Mouse (Mus musculus) stomach, postnatal 0 days (tissue): ENCODE data around the gene Nemp1. TPM values are rescaled to one million over a fixed set of nuclear protein-coding genes. Genes with fewer than 3 reads are reported as not detected.
A peak's percentile ranks its signal among the peaks of the same experiment; 100 is the strongest.

ENCODE experiments used
- ATAC-seq: fragments of 200-750 bp; cut with Nextera tagmentation; 2 replicates; pipeline ENCODE4 v1.8.0; 2017; ENCODE audit not compliant: low FRiP score, low TSS enrichment
- DNase-seq: peaks from one replicate; pipeline ENCODE4 v3.0.0-alpha.2; 2016; ENCODE audit warnings: low spot score
- H3K27ac ChIP-seq: fragments of 300-500 bp; sonication (generic); replicated peaks from 2 replicates; pipeline ENCODE4 v1.5.1; 2014; ENCODE audit warnings: mild to moderate bottlenecking, control low read depth
- H3K27me3 ChIP-seq: fragments of 300-500 bp; sonication (generic); 2 replicates; pipeline ENCODE4 v1.6.1; 2014; ENCODE audit warnings: low read length; ENCODE audit not compliant: control insufficient read depth, insufficient read depth
- H3K36me3 ChIP-seq: fragments of 300-500 bp; sonication (generic); 2 replicates; pipeline ENCODE4 v1.6.1; 2014; ENCODE audit warnings: low read length, mixed read lengths; ENCODE audit not compliant: control insufficient read depth, insufficient read depth
- H3K4me1 ChIP-seq: fragments of 300-500 bp; sonication (generic); replicated peaks from 2 replicates; pipeline ENCODE4 v1.6.1; 2014; ENCODE audit warnings: antibody characterized with exemption; ENCODE audit not compliant: control insufficient read depth, insufficient read depth
- H3K4me2 ChIP-seq: fragments of 300-500 bp; sonication (generic); replicated peaks from 2 replicates; pipeline ENCODE4 v1.6.1; 2014; ENCODE audit warnings: low read depth, mild to moderate bottlenecking, control low read depth, moderate library complexity
- H3K4me3 ChIP-seq: fragments of 300-500 bp; sonication (generic); 2 replicates; pipeline ENCODE4 v1.5.1; 2014; ENCODE audit warnings: low read depth, low read length, control low read depth
- H3K9ac ChIP-seq: fragments of 300-500 bp; sonication (generic); 2 replicates; pipeline ENCODE4 v1.6.1; 2014; ENCODE audit warnings: mild to moderate bottlenecking, low read length, control low read depth, mixed read lengths
- H3K9me3 ChIP-seq: fragments of 300-500 bp; sonication (generic); 2 replicates; pipeline ENCODE4 v1.6.1; 2016; ENCODE audit warnings: low read length; ENCODE audit not compliant: control insufficient read depth
- CTCF ChIP-seq: IDR thresholded peaks from 2 replicates; pipeline ENCODE4 v1.5.1; 2016; ENCODE audit warnings: antibody characterized with exemption, low read depth, mild to moderate bottlenecking, moderate library complexity
- EP300 ChIP-seq: optimal IDR thresholded peaks from 2 replicates; pipeline ENCODE3; 2016; ENCODE audit warnings: antibody characterized with exemption
- WGBS: fragments of 180-500 bp; shearing (Covaris S2); extraction: QIAGEN DNeasy Blood & Tissue Kit; methylation state at CpG from one replicate; pipeline ENCODE4 v1.1.7; 2014; 5-methylcytosine and 5-hydroxymethylcytosine counted together
- polyA plus RNA-seq: library from polyadenylated mRNA; unstranded; fragments of >200 nt; fragmentation: Nextera tagmentation; extraction: Ambion mirVana; gene quantifications from 2 replicates; pipeline ENCODE4 v1.2.1, GENCODE M21; 2015

Nemp1 gene
- polyA plus RNA-seq, 1 experiment from 2014 or later = 4.1 TPM

GRCm38 (mm10) chr10:127620406-127621190 is 46.1 kb upstream of the Nemp1 start, which contains the start of gene Lrp1:
Gene Lrp1, minus strand, starts transcription at chr10:127621148.
- Histone ChIP-seq H3K4me2 (peak within 1 kb of the TSS; percentile 97), H3K27ac (peak within 1 kb of the TSS; percentile 99), H3K27me3 (no peaks in the 10 kb centered on the region), H3K36me3 (no peaks in the 10 kb centered on the region), H3K4me3 (peak within 1 kb of the TSS; percentile 71), H3K9ac (peak within 1 kb of the TSS; percentile 82), H3K4me1 (peaks cover 24% of the 10 kb centered on the region), H3K9me3 (no peaks in the 10 kb centered on the region)
- TF ChIP-seq CTCF (no peak), EP300 (no peak)
- ATAC-seq (peak; percentile 19; the same call in 1 of the 2 replicates), DNase-seq (no peak)
- WGBS = 1% methylated on average over 19 of the region's 32 CpGs

GRCm38 (mm10) chr10:127621191-127622056 is 45.3 kb upstream of the Nemp1 start:
- TF ChIP-seq CTCF (no peak), EP300 (peak; percentile 78)
- peak overlapping the region; percentile 73 for H3K9ac ChIP-seq
- H3K36me3 ChIP-seq = no peaks in the 10 kb centered on the region
- H3K4me1 ChIP-seq = peaks cover 22% of the 10 kb centered on the region
- H3K4me3 ChIP-seq = peak overlapping the region; percentile 71
- WGBS = 0% methylated on average over 33 of the region's 39 CpGs
- peak overlapping the region; percentile 99 for H3K27ac ChIP-seq
- H3K4me2 ChIP-seq = peak overlapping the region; percentile 97
- peak; percentile 94 for ATAC-seq
- peak; percentile 95 for DNase-seq
- H3K27me3 ChIP-seq = no peaks in the 10 kb centered on the region
- no peaks in the 10 kb centered on the region for H3K9me3 ChIP-seq

- Histone ChIP-seq H3K4me3 (peak overlapping the region; percentile 71), H3K9me3 (no peaks in the 10 kb centered on the region), H3K27ac (peak overlapping the region; percentile 99), H3K4me2 (peak overlapping the region; percentile 97), H3K27me3 (no peaks in the 10 kb centered on the region), H3K4me1 (peaks cover 22% of the 10 kb centered on the region), H3K9ac (peak overlapping the region; percentile 73), H3K36me3 (no peaks in the 10 kb centered on the region)
- DNase-seq = peak; percentile 86
- TF ChIP-seq CTCF = peak; percentile 82
- no peak for TF ChIP-seq EP300
- under 1% methylated on average over 13 of the region's 13 CpGs for WGBS
- peak; percentile 62 for ATAC-seq
These were observed 44.7 kb upstream of the Nemp1 start for GRCm38 (mm10) chr10:127622057-127622392.

GRCm38 (mm10) chr10:127622661-127623060 is 44.0 kb upstream of the Nemp1 start:
- H3K4me2 ChIP-seq = peak overlapping the region; percentile 97; the same call in 1 of the 2 replicates
- no peak for DNase-seq

GRCm38 (mm10) chr10:127623439-127624216 is 43.1 kb upstream of the Nemp1 start:
- no peaks in the 10 kb centered on the region for H3K27me3 ChIP-seq
- no peak overlapping the region for H3K4me2 ChIP-seq
- DNase-seq (no peak), ATAC-seq (no peak)
- H3K36me3 ChIP-seq = no peaks in the 10 kb centered on the region
- no peaks in the 10 kb centered on the region for H3K9me3 ChIP-seq
- H3K4me3 ChIP-seq = no peak overlapping the region
- H3K27ac ChIP-seq = no peak overlapping the region
- H3K4me1 ChIP-seq = peaks cover 13% of the 10 kb centered on the region
- WGBS = 94% methylated on average over 6 of the region's 6 CpGs
- no peak overlapping the region for H3K9ac ChIP-seq
- no peak for TF ChIP-seq EP300
- peak; percentile 46 for TF ChIP-seq CTCF

More at GRCm38 (mm10) chr10:127622661-127623060, 44.0 kb upstream of the Nemp1 start:
- H3K4me1 ChIP-seq = peaks cover 19% of the 10 kb centered on the region
- ATAC-seq = no peak
- no peak for TF ChIP-seq CTCF
- TF ChIP-seq EP300 = no peak
- H3K27me3 ChIP-seq = no peaks in the 10 kb centered on the region
- no peak overlapping the region for H3K4me3 ChIP-seq
- no peak overlapping the region for H3K9ac ChIP-seq
- WGBS = 61% methylated on average over 4 of the region's 4 CpGs
- no peaks in the 10 kb centered on the region for H3K9me3 ChIP-seq
- H3K27ac ChIP-seq = peak overlapping the region; percentile 99
- no peaks in the 10 kb centered on the region for H3K36me3 ChIP-seq
